Mouse (Mus musculus): ENCODE measurements around the gene Slc25a42. TPM values are rescaled to one million over a fixed set of nuclear protein-coding genes. Genes with fewer than 3 reads are reported as not detected.

Gene Slc25a42
- total RNA-seq, 2 experiments from 2014 or later, result 3.2 to 36.6 TPM

DNA sequence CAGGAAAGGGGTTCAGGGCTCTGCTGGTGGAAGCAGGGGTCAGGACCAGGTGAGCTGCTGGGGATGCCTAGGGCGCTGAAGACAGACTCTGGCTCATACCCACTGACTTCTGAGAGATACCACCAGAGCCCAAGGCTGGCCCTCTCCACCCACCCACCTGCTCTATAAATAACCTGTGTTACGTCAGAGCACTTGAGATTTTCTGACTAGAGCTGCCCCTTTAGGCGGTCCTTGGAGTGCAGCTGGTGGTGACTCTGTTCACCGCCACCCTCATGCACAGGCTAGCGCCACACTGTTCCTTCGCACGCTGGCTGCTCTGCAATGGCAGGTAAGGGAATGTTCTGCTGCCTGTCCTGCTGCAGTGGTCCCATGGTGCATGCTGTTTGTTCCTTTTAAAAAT is 38.0 kb downstream of the Slc25a42 start:
- no peak for ATAC-seq (replicated peaks; ENCODE audit: low FRiP score, low TSS enrichment, poor library complexity, severe bottlenecking)

GRCm38 (mm10) chr8:70173320-70173719 is 38.8 kb downstream of the Slc25a42 start:
- ATAC-seq (replicated peaks; ENCODE audit: low FRiP score, low TSS enrichment, poor library complexity, severe bottlenecking), result no peak

- ATAC-seq (replicated peaks; ENCODE audit: low FRiP score, low TSS enrichment, poor library complexity, severe bottlenecking), result peak; percentile 98
These were observed 39.9 kb downstream of the Slc25a42 start, which contains the start of gene Tmem161a for GRCm38 (mm10) chr8:70172043-70172681. Tmem161a (plus strand) TSS chr8:70172356.

DNA sequence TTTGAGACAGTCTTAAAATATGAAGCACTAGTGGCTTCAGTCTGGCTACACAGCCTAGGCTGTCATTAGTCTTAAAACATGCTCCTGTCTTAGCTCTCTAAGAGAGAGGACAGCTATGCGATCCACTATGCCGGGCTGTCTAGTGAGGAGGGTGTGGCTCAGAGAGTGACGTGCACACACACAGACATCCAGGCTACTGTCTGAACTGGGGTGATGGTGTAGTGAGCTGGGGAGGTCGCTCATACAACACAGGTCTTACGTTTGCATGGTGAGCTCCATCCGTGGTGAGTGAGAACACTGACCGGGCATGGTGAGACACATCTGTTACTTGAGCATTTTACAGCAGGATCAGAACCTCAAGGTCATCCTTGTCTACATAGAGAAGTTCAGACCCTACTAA is 40.9 kb downstream of the Slc25a42 start:
- no peak for ATAC-seq (replicated peaks; ENCODE audit: low FRiP score, low TSS enrichment, poor library complexity, severe bottlenecking)

DNA sequence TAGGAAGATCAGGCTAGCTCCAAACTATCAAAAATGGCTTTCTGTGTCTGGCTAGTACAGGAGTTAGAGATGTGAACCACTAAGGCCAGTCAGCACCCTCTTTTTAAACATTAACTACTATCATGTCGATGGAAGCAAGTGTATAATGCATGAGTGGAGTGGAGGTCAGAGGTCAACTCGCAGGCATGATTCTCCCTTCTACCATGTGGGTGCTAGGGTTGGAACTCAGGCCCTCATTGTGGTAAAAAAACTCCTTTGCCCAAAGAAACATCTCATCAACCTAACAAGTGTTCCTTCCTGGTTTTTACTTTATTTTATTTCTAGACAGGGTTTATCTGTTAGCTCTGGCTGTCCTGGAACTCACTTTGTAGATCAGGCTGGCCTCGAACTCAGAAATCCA is 41.4 kb downstream of the Slc25a42 start:
- no peak for ATAC-seq (replicated peaks; ENCODE audit: low FRiP score, low TSS enrichment, poor library complexity, severe bottlenecking)

DNA sequence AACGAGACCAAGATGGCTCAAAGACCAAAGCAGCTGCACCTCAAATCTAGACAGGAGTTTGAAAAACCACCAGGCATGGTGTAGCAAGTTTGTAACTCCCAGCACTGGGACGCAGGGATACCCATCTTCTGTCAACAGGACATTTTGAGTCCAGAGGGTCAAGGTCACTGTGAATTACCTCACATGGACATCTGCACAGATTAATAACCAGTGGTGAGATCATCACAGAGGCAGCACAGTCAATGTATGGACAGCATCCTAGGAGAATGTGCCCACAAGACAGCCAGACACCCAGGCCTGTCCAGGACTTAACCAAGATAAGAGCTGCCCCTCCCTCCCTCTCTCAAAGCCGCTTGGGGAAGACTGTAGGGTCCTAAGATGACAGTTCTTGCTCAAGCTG is 42.0 kb downstream of the Slc25a42 start:
- no peak for ATAC-seq (replicated peaks; ENCODE audit: low FRiP score, low TSS enrichment, poor library complexity, severe bottlenecking)

DNA sequence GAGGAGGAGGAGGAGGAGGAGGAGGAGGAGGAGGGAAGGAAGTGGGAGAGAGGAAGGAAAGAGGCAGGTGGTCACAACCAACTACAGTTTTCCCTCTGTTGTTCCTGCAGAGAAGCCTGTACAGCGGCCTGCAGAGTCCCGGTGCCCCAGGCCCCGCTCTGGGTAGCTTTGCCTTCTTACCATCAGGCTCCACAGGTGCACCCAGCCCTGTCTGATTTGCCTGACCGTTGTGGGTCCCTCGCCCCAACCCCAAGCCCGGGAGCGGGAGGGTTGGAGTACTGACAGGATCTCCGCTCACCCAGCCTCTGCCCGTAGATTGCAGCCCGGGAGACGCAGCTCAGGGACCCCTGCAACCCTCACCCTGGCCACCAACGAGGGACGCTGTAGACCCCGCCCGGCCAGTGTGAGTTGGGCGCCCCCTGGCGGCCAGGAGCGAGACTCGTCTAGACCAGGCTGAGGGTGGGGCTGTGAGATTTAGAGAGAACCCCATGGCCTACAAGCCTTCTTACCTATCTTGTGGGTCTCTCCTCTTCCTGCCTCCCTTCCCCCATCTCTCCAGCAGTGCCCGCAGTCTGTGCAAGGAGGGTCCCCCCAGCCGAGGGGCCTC is 45.5 kb downstream of the Slc25a42 start:
- ATAC-seq (replicated peaks; ENCODE audit: low FRiP score, low TSS enrichment, poor library complexity, severe bottlenecking), result peak; percentile 60

DNA sequence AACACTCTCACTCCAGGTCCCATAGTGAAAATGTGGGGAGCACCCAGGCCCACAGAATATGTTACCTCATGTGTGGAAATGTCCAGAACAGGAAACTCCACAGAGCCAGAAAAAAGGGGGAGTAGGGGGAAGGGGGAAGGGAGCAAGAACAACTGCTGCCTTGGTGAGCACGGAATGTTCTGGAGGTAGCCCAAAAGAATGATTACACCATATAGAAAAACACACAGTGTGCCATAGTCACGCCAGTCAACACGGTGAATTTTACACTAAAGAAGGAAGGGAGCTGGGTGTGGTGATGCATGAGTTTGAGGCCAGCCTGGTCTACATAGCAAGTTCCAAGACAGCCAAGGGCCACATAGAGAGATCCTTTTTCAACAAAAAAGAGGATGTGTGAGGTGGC is 48.8 kb downstream of the Slc25a42 start:
- ATAC-seq (replicated peaks; ENCODE audit: low FRiP score, low TSS enrichment, poor library complexity, severe bottlenecking), result no peak

GRCm38 (mm10) chr8:70160015-70160414 is 52.1 kb downstream of the Slc25a42 start:
- ATAC-seq (replicated peaks; ENCODE audit: low FRiP score, low TSS enrichment, poor library complexity, severe bottlenecking), result no peak

GRCm38 (mm10) chr8:70159211-70159610 is 52.9 kb downstream of the Slc25a42 start:
- no peak for ATAC-seq (replicated peaks; ENCODE audit: low FRiP score, low TSS enrichment, poor library complexity, severe bottlenecking)

DNA sequence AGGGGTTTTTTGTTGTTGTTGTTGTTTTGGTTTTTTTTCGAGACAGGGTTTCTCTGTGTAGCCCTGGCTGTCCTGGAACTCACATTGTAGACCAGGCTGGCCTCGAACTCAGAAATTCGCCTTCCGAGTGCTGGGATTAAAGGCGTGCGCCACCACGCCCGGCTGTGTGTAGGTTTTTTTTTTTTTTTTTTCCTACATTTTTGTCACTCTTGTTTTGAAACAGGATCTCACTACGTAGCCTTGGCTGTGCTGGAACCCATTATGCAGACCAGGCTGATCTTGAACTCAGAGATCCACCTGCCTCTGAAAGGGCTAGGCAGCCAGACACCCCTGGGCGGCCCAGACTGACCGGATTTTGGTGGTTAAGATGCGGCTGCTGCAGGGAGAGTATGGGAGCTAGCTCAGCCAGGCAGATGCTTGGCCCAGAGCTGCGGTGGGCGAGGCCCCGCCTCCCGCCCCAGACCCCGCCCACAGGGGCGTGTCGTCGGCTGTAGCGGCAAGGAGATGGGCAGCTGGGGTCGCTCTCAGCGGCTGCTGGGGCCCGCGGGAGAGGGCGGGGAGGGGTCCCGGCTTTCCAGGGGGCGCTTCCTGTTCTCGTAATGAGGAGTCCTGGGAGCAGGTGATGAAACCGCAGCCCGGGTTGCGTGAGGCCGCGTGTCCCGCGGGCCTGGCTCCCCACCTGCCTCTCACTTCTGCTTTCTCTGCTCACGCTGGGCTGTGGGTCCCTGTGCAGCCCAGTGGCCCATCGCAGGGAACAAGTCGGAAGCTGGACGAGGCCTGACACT is 53.8 kb downstream of the Slc25a42 start:
- ATAC-seq (replicated peaks; ENCODE audit: low FRiP score, low TSS enrichment, poor library complexity, severe bottlenecking), result peak; percentile 90

DNA sequence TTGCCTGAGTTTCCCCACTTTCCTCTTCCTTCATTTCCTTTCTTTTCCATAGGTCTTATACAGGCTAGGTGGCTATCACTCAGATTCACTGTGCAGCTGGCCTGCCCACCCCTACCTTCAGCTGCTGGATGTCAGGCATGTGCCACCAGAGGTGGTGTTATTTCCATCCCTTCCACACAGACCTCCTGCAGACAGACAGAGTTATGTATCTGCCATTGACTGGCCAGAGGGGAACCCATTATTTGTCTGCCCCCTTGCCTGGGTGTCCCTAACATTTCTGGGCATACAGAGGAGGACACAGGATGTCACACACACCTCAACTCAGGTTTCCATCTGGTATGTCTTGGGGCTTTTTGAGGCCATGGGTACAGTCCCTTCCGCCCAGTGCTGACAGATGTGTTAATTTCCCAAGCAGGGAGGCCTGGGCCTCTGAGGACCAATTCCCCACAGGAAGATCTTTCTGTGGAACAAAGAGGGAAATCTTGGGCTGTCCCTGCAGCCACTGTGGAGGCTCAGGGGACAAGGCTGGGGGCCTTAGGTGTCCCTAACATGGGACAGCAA is 54.8 kb downstream of the Slc25a42 start:
- no peak for ATAC-seq (replicated peaks; ENCODE audit: low FRiP score, low TSS enrichment, poor library complexity, severe bottlenecking)

GRCm38 (mm10) chr8:70152537-70153257 is 59.4 kb downstream of the Slc25a42 start:
- ATAC-seq (replicated peaks; ENCODE audit: low FRiP score, low TSS enrichment, poor library complexity, severe bottlenecking), result peak; percentile 99

DNA sequence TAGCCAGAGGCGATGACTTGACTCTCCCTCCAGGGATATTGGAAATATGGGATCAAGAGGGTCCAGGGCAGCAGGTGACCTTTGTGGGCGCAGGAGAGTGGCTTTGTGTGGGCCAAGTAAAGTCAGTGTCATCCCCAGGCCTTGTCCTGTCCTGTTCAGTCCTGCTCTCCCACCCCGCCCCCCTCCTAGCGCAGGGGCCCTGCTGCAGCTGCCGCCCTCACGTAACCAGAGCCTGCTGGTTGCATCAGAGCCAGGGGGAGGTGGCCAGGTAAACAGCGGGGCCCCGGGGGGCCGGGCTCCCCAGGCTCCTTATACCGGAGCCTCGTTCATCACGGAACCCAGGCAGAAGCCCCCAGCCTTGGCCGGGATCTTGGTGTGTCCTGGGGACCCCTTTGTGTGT is 61.9 kb downstream of the Slc25a42 start:
- no peak for ATAC-seq (replicated peaks; ENCODE audit: low FRiP score, low TSS enrichment, poor library complexity, severe bottlenecking)

DNA sequence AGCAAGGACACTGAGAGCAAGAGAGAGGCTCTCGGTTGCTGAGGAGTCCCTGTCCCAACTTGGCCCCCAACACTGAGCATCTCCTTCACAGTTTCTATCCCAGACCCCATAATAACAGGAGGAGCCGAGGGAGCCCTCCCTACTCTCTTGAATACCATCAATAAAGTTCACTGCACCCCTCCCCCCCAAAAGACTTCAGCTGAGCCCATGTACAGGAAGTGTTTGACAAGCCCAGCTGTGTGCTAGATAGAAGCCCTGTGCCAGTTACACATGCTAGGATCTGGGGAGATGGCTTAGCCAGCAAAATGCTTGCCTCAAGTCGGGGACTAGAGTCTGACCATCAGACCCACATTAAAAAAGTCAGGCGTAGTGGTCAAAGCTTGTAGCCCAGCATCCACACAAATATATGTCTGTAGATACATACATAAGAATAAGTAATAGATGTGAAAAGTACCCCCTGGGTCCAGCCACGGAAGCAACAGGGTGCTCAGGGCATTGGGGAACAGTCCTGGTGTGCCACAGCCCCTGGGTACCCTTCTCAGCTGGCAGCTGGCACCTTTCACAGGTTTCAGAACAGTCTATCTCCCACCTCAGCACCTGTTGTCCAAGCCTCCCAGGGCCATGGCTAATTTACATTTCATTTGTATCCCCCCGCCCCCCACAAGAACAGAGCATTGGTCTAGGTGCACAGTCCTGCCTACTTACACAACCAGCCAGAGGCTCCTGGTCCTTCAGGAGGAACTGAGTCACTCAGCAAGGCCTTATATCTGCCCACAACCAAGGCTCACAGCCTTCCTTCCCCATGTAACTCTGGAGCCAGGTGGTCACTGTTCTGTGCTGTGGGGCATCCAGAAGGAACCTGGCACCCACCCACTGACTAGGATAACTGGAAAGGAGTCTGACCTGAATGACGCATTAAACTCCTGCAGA is 64.2 kb downstream of the Slc25a42 start:
- ATAC-seq (replicated peaks; ENCODE audit: low FRiP score, low TSS enrichment, poor library complexity, severe bottlenecking), result no peak

DNA sequence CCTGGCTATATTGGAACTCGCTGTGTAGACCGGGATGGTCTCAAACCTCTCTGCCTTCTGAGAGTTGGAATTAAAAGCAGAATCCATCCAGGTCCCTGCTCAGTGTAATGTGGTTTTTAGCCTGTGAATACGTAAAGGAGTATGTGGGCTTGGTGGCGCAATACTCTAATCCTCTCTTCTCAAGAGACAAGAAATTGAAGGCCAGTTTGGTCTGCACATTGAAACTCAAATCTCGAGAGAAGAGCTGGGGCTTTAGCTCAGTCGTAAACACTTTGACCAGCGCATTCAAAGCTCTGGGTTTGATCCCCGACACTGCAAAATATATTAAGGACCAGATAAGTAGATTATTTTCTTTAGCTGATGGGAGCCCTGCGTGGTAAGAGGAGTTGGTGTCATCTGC is 72.1 kb downstream of the Slc25a42 start:
- no peak for ATAC-seq (replicated peaks; ENCODE audit: low FRiP score, low TSS enrichment, poor library complexity, severe bottlenecking)

- ATAC-seq (replicated peaks; ENCODE audit: low FRiP score, low TSS enrichment, poor library complexity, severe bottlenecking), result peak; percentile 92
These were observed 72.9 kb downstream of the Slc25a42 start, which contains the start of the genes Rfxank, Borcs8 and Mef2b for GRCm38 (mm10) chr8:70139026-70139857. Rfxank (minus strand) TSS chr8:70139154. Borcs8 (plus strand) TSS chr8:70139499. Mef2b (plus strand) TSS chr8:70139711.

- no peak for ATAC-seq (replicated peaks; ENCODE audit: low FRiP score, low TSS enrichment, poor library complexity, severe bottlenecking)
These were observed 74.2 kb downstream of the Slc25a42 start for GRCm38 (mm10) chr8:70137890-70138289.
